Mouse (Mus musculus) lung, adult 2 months (tissue): ENCODE measurements at regions not wholly inside any gene's neighbourhood (a gene's known extent, or its start where the extent isn't known, plus 50 kb on each side); places are given as distances from the start of the nearest gene placed in this dataset.

ENCODE experiments used
- DNase-seq: peaks from one replicate; pipeline ENCODE4 v3.0.0; 2022
- H3K4me1 ChIP-seq: fragments of 200-500 bp; 2 replicates; pipeline ENCODE4 v1.6.1; 2011; ENCODE audit warnings: low read length; ENCODE audit not compliant: control insufficient read depth, insufficient read depth
- H3K4me3 ChIP-seq: fragments of 200-500 bp; replicated peaks from 2 replicates; pipeline ENCODE3; 2011; ENCODE audit warnings: low read depth, mild to moderate bottlenecking, control low read depth, low read length; ENCODE audit errors: extremely low read depth
- CTCF ChIP-seq: fragments of 200-500 bp; IDR thresholded peaks from 2 replicates; pipeline ENCODE4 v1.5.1; 2011; ENCODE audit warnings: mild to moderate bottlenecking, low read length, control low read depth; ENCODE audit not compliant: insufficient read depth
- POLR2A ChIP-seq: fragments of 200-500 bp; IDR thresholded peaks from 2 replicates; pipeline ENCODE4 v1.6.1; 2011; ENCODE audit warnings: low read depth, mild to moderate bottlenecking, control low read depth, low read length, borderline replicate concordance; ENCODE audit errors: extremely low read depth
- WGBS: fragments of 180-500 bp; shearing (Covaris S2); methylation state at CpG from one replicate; pipeline ENCODE4 v1.1.7; 2018; 5-methylcytosine and 5-hydroxymethylcytosine counted together

GRCm38 (mm10) chr11:32990201-32990600, 157.0 kb downstream of the Fgf18 start:
- 62% methylated on average over 12 of the region's 12 CpGs for WGBS
- Histone ChIP-seq H3K4me3 (no peak overlapping the region), H3K4me1 (no peaks in the 10 kb centered on the region)
- TF ChIP-seq CTCF (no peak), POLR2A (no peak)
- no peak for DNase-seq

GRCm38 (mm10) chr11:32978899-32979298, 154.5 kb upstream of the Smim23 start:
- DNase-seq: no peak
- 84% methylated on average over 7 of the region's 7 CpGs for WGBS
- H3K4me1 ChIP-seq: no peaks in the 10 kb centered on the region
- TF ChIP-seq POLR2A (no peak), CTCF (no peak)
- no peak overlapping the region for H3K4me3 ChIP-seq

- WGBS: 80% methylated on average over 2 of the region's 2 CpGs
- TF ChIP-seq POLR2A (no peak), CTCF (no peak)
- Histone ChIP-seq H3K4me1 (no peaks in the 10 kb centered on the region), H3K4me3 (no peak overlapping the region)
- DNase-seq: no peak
Measured at GRCm38 (mm10) chr11:32976572-32976971, 152.2 kb upstream of the Smim23 start.

DNA sequence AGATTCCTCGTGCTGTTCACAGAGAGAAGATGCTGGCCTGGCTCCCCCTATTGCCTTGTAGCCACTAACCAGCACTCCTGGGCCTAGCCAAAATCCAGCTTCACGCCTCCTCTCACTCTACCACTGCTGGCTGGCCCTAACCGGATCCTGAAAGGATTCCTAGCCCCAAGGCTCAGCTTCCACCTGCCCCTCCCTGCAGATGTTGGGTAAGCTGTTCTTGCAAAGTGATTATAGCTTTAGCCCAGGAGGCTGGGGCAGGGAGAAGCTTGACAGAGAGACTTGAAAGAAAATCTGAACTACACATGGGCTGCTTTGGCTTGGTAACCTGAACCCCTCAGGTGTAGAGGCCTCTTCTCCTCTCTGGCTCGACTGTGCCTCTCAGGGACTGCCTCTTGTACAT, 149.0 kb upstream of the Smim23 start:
- 76% methylated on average over 4 of the region's 4 CpGs for WGBS
- TF ChIP-seq POLR2A (no peak), CTCF (no peak)

DNA sequence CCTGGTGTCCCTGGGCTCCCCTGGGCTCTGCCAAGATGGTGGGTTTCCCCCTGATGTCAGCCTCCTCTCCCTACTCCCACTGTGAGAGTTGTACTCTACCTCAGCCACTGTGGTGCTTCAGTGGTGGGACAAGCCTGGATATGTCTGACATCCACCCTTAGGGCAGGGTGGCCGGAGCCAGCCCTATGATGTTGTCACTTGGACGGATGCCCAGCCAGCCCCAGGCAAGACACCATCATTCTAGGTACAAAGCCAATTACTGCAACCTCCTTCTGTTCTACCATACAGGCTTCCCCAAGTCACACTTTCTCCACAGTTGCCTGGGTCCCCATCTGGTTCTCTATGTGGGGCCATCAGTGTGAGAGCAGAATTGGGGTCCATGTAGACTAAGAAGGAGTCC, 141.0 kb upstream of the Smim23 start:
- H3K4me1 ChIP-seq: no peaks in the 10 kb centered on the region
- TF ChIP-seq POLR2A (no peak), CTCF (no peak)
- 60% methylated on average over 2 of the region's 2 CpGs for WGBS
- no peak for DNase-seq
- H3K4me3 ChIP-seq: no peak overlapping the region

More for the DNA sequence above, 149.0 kb upstream of the Smim23 start:
- H3K4me1 ChIP-seq: no peaks in the 10 kb centered on the region
- DNase-seq: no peak
- H3K4me3 ChIP-seq: no peak overlapping the region

DNA sequence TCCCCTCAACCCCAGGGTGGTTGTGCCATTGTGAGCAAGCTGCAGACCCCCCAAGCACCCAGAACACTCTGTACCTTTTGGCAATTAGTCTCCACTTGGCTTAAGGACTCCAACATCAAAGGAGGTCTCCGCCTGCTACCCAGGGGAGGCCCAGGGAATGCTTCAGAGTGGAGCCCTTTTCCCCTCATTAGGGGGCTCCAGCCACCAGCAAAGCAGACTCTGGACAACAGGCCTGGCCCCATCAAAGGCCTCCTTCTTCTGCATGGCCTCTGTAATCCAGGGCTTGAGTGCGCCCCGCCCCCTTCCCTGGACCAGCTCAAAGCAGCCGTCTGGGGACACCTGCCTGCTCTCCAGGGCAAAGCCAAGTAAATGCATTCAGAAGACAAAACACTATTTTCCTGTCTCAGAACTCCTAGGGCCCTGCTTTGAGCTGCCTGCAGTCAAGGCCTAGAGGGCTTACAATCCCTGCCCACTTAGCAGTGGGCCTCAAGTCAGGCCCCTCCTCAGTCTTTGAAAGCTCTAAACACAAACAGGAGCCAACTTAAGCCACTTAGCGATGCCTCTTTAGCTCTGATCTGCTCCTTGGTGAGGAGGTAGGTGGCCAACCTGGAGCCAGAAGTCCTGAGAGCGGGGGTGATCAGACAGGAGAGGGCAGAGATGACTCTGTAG, 139.4 kb upstream of the Smim23 start:
- WGBS: 55% methylated on average over 6 of the region's 6 CpGs
- DNase-seq: no peak
- H3K4me1 ChIP-seq: no peaks in the 10 kb centered on the region
- H3K4me3 ChIP-seq: no peak overlapping the region
- TF ChIP-seq CTCF: no peak
- TF ChIP-seq POLR2A: no peak

- TF ChIP-seq CTCF: no peak
- no peaks in the 10 kb centered on the region for H3K4me1 ChIP-seq
- no peak for DNase-seq
- no peak overlapping the region for H3K4me3 ChIP-seq
- WGBS: 67% methylated on average over 3 of the region's 3 CpGs
Measured at GRCm38 (mm10) chr11:32961600-32961999, 137.2 kb upstream of the Smim23 start.

DNA sequence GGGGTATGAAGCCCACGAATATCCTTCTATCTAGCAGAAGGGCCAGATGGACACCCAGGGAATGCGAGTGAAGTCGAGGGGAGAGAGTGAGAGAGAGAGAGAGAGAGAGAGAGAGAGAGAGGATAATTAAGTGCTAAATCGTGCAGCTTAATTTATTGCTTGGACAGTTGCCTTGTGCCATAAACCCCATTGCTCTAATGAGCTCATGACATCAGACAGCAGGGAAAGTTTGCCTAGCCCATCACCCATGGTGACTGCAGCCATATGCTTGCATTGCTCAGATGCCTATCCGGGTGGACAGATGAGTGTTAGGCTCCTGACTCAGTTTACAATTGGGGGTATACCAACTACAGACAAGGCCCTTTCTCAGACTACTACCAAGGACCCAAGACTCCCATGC, 134.6 kb upstream of the Smim23 start:
- Histone ChIP-seq H3K4me1 (no peaks in the 10 kb centered on the region), H3K4me3 (no peak overlapping the region)
- TF ChIP-seq POLR2A (no peak), CTCF (no peak)
- WGBS: 74% methylated on average over 5 of the region's 5 CpGs
- DNase-seq: no peak

DNA sequence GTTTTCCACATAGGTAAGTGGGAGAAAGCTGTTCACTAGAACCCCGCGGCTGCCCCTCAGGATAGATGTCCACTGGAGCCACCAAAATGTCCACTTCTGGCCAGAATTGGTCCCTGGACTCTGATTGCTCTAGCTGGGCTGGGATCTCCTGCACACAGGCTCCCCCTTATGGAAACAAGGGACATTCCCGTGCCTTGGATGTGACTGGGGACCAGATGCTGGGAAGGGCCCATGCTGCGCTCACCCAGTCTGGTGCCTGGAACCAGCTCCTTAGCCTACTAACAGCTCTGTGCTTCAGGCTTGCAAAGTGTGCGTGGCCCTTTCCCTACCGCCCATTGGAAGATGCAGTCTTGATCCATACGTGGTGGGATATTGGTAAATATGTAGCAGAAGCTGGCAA, 132.6 kb upstream of the Smim23 start:
- H3K4me3 ChIP-seq: no peak overlapping the region
- DNase-seq: peak; percentile 4
- WGBS: 35% methylated on average over 7 of the region's 7 CpGs
- TF ChIP-seq CTCF: peak; percentile 66
- TF ChIP-seq POLR2A: no peak
- H3K4me1 ChIP-seq: no peaks in the 10 kb centered on the region

GRCm38 (mm10) chr11:32952271-32952670, 127.9 kb upstream of the Smim23 start:
- H3K4me3 ChIP-seq: no peak overlapping the region
- TF ChIP-seq CTCF (no peak), POLR2A (no peak)

More at GRCm38 (mm10) chr11:32952271-32952670, 127.9 kb upstream of the Smim23 start:
- DNase-seq: no peak
- H3K4me1 ChIP-seq: no peaks in the 10 kb centered on the region
